Comparison of ENCODE assay signal across 28 mouse cellular contexts in genomic region chr3:140619885-140620284, GRCm38 (mm10).
"Had no signal": no experiment of that assay in that cellular context is flagged by ENCODE, and none has a peak within 500 bp of the region (broad histone marks: within the 10 kb centered on the region; RNA-seq: fewer than 3 reads in every experiment).

No protein-coding gene starts in this region.

- H3K9ac ChIP-seq: heart, embryonic 12.5 days; hindbrain, embryonic 12.5 days; hindbrain, embryonic 14.5 days; intestine, embryonic 15.5 days; limb, embryonic 12.5 days; liver, embryonic 13.5 days; liver, embryonic 15.5 days; liver, postnatal 0 days had no signal

- H3K9me3 ChIP-seq: heart, embryonic 10.5 days; heart, embryonic 12.5 days; hindbrain, embryonic 10.5 days; hindbrain, embryonic 12.5 days; intestine, embryonic 15.5 days; limb, embryonic 10.5 days; limb, embryonic 12.5 days; liver, embryonic 13.5 days; liver, embryonic 15.5 days had no signal

- H3K4me2 ChIP-seq: heart, embryonic 12.5 days; hindbrain, embryonic 12.5 days; hindbrain, embryonic 14.5 days; intestine, embryonic 15.5 days; limb, embryonic 12.5 days; liver, embryonic 11.5 days; liver, embryonic 13.5 days; liver, embryonic 15.5 days had no signal

- H3K36me3 ChIP-seq: heart, embryonic 10.5 days; heart, embryonic 12.5 days; hindbrain, embryonic 10.5 days; hindbrain, embryonic 12.5 days; intestine, embryonic 15.5 days; limb, embryonic 10.5 days; limb, embryonic 12.5 days; liver, embryonic 13.5 days; liver, embryonic 15.5 days had no signal

- DNase-seq: gastrocnemius, postnatal 14 days; gastrocnemius, postnatal 36 days; heart, adult 11 months; heart, postnatal 10 days; heart, postnatal 4 days; kidney, adult 18-20 months; kidney, adult 8-10 months; kidney, postnatal 10 days; kidney, postnatal 25 days; kidney, postnatal 4 days; liver; liver, embryonic 13.5 days; liver, postnatal 0 days had no signal

- H3K4me1 ChIP-seq: heart, embryonic 10.5 days; heart, embryonic 12.5 days; hindbrain, embryonic 10.5 days; hindbrain, embryonic 12.5 days; intestine, embryonic 15.5 days; limb, embryonic 10.5 days; limb, embryonic 12.5 days; liver, embryonic 13.5 days; liver, embryonic 15.5 days had no signal

- H3K27ac ChIP-seq: heart, embryonic 10.5 days; hindbrain, embryonic 10.5 days; hindbrain, embryonic 12.5 days; hindbrain, embryonic 14.5 days; intestine, embryonic 15.5 days; layer of hippocampus, adult 2 months; left cerebral cortex, adult 2 months; limb, embryonic 10.5 days; limb, embryonic 12.5 days; liver, embryonic 13.5 days; liver, embryonic 15.5 days had no signal

- H3K4me3 ChIP-seq: heart, embryonic 10.5 days; heart, embryonic 12.5 days; hindbrain, embryonic 10.5 days; hindbrain, embryonic 12.5 days; intestine, embryonic 15.5 days; layer of hippocampus, adult 2 months; left cerebral cortex, adult 2 months; limb, embryonic 10.5 days; limb, embryonic 12.5 days; liver, embryonic 13.5 days; liver, embryonic 15.5 days had no signal

- H3K27me3 ChIP-seq: heart, embryonic 12.5 days; hindbrain, embryonic 12.5 days; intestine, embryonic 15.5 days; limb, embryonic 12.5 days; liver, embryonic 13.5 days; liver, embryonic 15.5 days had no signal

- ATAC-seq: hindbrain, embryonic 16.5 days; inflammation-experienced regulatory T-cells, adult 6 months; intestine, embryonic 15.5 days; intestine, postnatal 0 days; liver, postnatal 0 days had no signal
